Mouse (Mus musculus) thymus, postnatal 36 days (tissue): Measurements from ENCODE around the gene Calcrl.

ENCODE experiments used
- DNase-seq, 2 experiments: peaks; one replicate each; pipeline ENCODE4 v3.0.0; 2022; ENCODE audit warnings: mixed read lengths in 2 of 2

The Calcrl gene

GRCm38 (mm10) chr2:84388023-84388416, 37.2 kb downstream of the Calcrl start:
- no peak for DNase-seq

DNA sequence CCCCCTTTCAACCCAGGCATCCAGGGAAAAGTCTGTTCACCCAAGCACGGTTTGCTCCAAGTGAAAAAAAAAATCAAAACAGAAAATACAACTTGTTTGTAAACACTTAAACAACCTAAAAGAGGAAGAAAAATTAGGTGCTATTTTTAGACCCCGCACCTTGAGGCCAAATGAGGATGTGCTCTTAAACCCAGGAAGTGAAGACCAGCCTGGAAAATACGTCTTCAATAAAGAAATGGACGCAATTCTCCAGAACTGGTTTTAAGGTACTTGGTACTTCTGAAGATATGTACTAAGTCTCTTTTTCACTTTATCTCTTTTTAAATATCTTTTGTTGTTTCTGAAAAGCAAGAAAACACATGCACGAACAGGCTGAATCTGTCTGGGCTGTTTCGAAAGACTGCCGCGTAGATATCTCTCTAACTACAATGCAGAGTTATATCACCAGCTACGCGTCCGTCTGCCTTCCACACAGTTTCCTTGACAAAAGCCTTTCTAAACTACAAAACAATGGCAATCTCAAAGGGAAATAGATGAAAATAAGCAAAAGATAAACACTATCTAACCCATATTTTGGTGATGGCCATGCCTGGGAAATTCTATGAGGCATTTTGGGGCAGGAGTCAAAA, 37.7 kb downstream of the Calcrl start:
- no peak for DNase-seq

DNA sequence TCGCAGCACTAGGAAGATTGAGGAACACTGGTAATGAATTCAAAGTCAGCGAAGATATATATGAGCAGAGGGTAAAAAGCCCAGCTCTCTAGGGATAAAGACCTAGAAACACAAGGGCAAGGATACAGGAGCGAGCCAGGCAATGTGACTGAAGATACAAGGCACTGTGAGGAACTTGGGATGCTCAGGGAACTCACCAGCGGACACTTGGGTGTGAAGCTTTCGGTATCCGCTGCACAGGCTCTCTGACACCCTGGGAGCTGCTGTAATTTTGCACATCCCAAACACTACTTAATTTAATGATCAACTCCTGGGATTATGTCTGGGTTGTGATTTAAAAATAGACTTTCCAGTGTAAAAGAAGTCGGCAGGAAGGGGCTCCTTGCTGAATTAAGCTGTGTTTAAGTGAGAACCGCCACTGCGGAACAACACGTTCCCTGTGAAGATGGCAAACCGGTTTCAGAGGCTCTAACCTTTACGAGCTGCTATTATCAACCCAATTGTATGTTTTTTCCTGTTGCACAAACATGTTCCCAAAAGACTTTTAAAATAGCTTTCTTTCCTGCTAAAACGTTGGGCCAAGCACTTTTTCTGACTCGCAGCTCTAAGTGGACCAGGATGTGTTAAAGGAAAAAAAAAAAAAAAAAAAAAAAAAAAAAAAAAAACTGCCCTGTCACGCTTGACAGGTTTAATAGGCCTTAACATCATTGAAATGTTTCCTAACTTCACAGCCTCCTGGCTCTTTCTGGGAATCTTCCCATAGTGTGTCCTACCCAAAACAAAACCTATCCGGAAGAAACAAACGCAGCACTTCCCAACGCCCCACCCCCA, 38.4 kb downstream of the Calcrl start:
- no peak for DNase-seq

- no peak for DNase-seq
These were observed 40.1 kb downstream of the Calcrl start for GRCm38 (mm10) chr2:84384911-84385693.

GRCm38 (mm10) chr2:84383828-84384227, 41.4 kb downstream of the Calcrl start:
- no peak for DNase-seq

DNA sequence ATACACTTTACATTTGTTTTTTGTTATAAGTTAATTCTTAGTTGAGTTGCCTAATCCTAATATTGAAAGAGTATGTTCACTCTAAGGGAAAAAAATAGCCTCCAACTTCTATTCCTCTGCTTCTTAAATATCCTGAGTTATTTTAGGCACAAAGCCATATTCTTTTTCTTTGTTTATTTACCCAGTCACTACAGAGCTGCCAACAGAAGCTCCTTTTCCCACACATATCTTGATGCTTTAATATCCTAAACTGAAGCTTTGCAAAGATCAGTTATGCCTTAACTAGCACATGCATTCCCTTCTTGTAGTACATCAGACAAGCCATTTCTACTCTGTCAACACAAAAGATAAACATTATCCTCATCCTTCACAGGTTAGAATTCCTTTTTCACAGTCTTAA, 42.7 kb downstream of the Calcrl start:
- DNase-seq = no peak

DNA sequence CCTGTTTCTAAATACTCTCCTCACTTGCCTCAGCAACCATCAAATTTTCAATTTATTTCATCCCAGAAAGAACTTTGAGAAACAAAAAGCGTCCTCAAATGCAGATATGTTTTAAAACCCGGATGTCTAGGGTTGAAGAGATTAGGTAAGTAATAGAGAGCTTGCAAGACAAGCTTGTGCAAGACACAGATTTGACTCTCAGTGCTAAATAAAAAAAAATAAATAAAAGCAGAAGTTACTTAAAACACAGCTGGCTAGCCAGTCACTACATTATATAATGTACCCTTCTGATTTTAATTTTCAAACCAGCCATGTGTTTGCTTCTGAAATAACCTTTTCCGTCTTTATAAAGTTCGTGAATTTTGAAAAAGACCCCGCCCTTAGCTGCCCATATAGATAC, 43.2 kb downstream of the Calcrl start:
- DNase-seq = no peak

- DNase-seq = no peak
These were observed 44.4 kb downstream of the Calcrl start for GRCm38 (mm10) chr2:84380816-84381215.

DNA sequence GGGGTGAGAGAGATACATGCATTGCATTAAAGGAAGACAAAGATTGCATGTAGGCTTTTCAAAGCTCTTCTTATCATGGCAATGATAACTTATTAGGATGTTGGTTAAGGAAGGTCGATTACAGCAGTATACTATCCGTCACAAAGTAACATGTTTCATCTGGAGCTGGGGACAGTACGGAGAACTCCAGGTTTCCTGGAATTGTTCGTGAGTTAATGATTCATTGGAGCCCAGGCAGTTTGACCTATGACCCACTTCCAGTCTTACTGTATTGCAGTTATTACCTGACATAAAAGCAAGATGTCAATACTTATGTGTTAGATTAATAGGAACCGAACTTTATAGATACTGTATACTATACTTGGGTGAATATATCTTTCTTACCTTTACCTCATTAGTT, 46.5 kb downstream of the Calcrl start:
- DNase-seq = no peak

GRCm38 (mm10) chr2:84369256-84369655, 56.0 kb downstream of the Calcrl start:
- no peak for DNase-seq

GRCm38 (mm10) chr2:84366742-84367141, 58.5 kb downstream of the Calcrl start:
- no peak for DNase-seq

DNA sequence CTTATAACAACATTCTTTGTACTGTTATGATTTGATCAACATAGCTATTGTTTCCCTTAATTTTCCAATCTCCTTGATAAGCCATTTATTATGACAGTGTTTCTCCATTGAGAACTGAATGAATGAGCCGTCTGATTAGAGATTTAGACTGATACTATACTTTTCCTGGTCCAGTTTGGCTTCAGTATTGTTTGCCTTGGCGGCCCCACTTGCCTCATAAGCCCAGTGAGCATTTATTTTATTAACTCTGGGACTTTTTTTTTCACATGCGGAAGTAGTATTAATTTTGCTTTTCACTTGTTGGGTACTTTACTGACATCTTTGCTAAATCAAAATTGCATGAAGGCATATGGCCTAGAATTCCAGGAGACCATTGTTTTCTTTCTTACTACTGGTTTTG, 59.9 kb downstream of the Calcrl start:
- DNase-seq = no peak

DNA sequence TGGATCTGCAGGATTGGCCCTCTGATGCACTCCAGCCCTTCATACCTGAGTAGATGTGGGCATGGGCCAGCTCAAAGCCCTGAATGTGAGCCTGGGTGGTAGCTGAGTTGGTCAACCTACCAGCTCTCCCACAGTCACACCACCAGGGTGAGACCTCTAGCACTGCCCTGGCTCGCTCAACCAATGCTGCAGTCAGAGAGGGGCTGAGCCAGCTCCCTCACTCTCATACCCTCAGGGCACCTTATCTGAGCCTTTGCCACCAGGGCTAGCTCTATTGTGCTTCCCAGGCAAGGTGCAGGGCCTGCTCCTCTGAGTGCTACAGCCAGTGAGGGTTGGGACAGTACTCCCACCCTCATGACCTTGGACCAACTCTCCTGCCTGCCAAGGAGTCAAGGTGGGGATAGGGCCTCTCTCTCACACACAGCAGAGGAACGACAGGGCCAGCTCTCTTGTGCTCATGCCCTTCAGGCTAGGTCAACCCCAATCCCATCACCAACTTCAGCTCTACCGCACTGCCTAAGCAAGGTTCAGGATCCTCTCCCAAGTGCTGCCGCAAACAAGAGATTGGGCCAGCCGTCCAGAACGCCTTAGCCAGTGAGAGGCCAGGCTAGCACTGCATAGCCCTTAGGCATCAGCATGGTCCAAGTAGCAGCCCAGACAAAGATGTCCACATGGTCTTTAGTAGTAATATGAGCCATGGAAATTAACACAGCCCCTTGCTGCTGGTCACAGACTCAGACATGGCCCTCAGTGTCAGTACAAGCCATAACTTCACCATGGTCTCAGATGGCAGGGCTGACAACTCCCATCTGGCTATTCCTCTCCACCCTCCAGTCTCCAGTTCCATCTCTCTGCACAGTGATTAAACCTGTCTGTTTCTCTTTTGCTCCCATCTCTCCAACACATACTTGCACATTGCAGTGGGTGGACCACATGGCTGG, 62.2 kb downstream of the Calcrl start:
- DNase-seq = no peak

GRCm38 (mm10) chr2:84358690-84359343, 66.4 kb downstream of the Calcrl start:
- no peak for DNase-seq

- DNase-seq = no peak
These were observed 69.9 kb downstream of the Calcrl start for GRCm38 (mm10) chr2:84355281-84355680.

DNA sequence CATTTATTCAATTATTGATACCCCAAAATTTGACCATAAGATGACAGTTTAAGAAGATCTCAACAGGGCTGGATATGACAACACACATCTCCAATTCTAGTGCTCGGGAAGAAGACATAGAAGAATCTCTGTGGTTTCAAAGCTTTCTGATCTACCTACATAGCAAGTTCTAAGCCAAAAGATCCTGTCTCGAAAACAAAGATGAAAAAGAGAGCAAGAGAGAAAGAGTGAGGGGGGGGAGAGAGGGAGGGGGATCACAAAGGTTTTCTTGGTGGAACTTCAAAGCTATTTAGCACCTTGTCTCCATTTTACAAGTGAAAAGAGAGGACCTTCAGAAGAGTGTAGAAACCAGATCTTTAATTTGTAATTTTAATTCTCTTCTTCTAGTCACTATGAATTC, 77.8 kb downstream of the Calcrl start:
- no peak for DNase-seq

- DNase-seq = no peak
These were observed 81.5 kb downstream of the Calcrl start for GRCm38 (mm10) chr2:84343756-84344155.

- DNase-seq = no peak
These were observed 87.3 kb downstream of the Calcrl start for GRCm38 (mm10) chr2:84337774-84338450.

DNA sequence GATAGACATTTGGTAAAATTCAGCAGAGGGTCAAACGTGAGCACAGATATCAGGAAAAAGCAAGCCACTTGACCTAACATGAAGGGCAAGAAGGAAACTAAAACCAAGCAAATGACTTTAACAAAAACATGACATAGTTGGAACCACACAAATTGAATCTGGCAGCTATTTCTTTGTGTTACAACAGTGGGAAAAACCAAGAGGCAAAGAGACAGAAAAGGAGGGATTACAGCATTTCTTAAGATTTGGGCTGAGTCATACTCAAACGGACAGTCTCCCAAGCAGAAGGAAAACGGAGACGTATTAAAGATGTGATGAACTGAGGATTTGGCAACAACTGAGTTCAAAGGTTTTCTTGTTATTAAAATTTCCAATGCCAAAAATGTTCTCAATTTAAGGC, 88.9 kb downstream of the Calcrl start:
- no peak for DNase-seq

GRCm38 (mm10) chr2:84316185-84316805, 108.9 kb downstream of the Calcrl start:
- DNase-seq = no peak

DNA sequence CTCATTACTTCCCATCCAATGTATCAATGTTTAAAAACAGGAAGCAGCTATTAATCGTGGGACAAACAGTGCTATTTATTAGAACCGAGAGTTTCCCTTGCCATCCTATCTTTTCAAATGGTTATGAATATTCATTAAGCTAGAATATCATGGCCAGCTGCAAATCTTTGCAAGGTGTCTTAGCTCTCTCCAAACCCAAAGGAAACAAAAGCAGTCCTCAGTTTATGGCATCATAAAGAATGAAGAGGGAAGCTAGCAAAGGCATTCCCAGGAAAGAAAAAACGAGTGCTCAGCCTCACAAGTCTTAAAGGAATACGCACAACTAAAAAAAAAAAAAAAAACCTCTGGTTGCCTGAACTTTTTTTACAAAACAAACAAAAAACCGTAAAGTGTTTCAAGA, 128.7 kb downstream of the Calcrl start:
- no peak for DNase-seq
